Mouse (Mus musculus) adrenal gland, adult 8-10 months (tissue): ENCODE data around the gene Rps26. TPM values are rescaled to one million over a fixed set of nuclear protein-coding genes. Genes with fewer than 3 reads are reported as not detected.

Source experiments
- DNase-seq: peaks from one replicate; pipeline ENCODE4 v3.0.0; 2022
- microRNA-seq, 2 experiments: library from miRNA; unstranded; fragments of <30 nt; microRNA quantifications; one replicate each; pipeline ENCODE4 v1.2.0; 2022
- total RNA-seq, 4 experiments: library from RNA; stranded (reverse); gene quantifications; 2 replicates each; pipeline ENCODE4 v1.2.4; 2022

Gene Rps26
- total RNA-seq, 4 experiments from 2014 or later, result 401 to 777 (median 537) TPM

GRCm38 (mm10) chr10:128602470-128603128 lies 23.9 kb downstream of the Rps26 start:
- no peak for DNase-seq

- no peak for DNase-seq
Observed at GRCm38 (mm10) chr10:128601499-128601898, 25.0 kb downstream of the Rps26 start.

GRCm38 (mm10) chr10:128598476-128598875 lies 28.1 kb downstream of the Rps26 start:
- DNase-seq, result no peak

- DNase-seq, result no peak
Observed at GRCm38 (mm10) chr10:128592797-128593196, 33.8 kb downstream of the Rps26 start.

GRCm38 (mm10) chr10:128591436-128591835 lies 35.1 kb downstream of the Rps26 start:
- no peak for DNase-seq

GRCm38 (mm10) chr10:128590193-128590690 lies 36.3 kb downstream of the Rps26 start:
- no peak for DNase-seq

GRCm38 (mm10) chr10:128589464-128590192 lies 36.9 kb downstream of the Rps26 start, which contains the start of gene Erbb3:
Gene Erbb3 (minus strand): TSS chr10:128589652.
- DNase-seq, result peak; percentile 29

- no peak for DNase-seq
Observed at GRCm38 (mm10) chr10:128588775-128589463, 37.6 kb downstream of the Rps26 start.

GRCm38 (mm10) chr10:128588136-128588535 lies 38.4 kb downstream of the Rps26 start:
- no peak for DNase-seq

GRCm38 (mm10) chr10:128587697-128588096 lies 38.9 kb downstream of the Rps26 start:
- DNase-seq, result no peak

- no peak for DNase-seq
Observed at GRCm38 (mm10) chr10:128587120-128587519, 39.4 kb downstream of the Rps26 start.

GRCm38 (mm10) chr10:128586546-128586945 lies 40.0 kb downstream of the Rps26 start:
- DNase-seq, result no peak

GRCm38 (mm10) chr10:128584386-128584785 lies 42.2 kb downstream of the Rps26 start:
- no peak for DNase-seq

GRCm38 (mm10) chr10:128583644-128584043 lies 42.9 kb downstream of the Rps26 start:
- DNase-seq, result peak; percentile 75

GRCm38 (mm10) chr10:128579731-128580130 lies 46.8 kb downstream of the Rps26 start:
- no peak for DNase-seq

GRCm38 (mm10) chr10:128579298-128579697 lies 47.2 kb downstream of the Rps26 start:
- no peak for DNase-seq

- DNase-seq, result no peak
Observed at GRCm38 (mm10) chr10:128578330-128578729, 48.2 kb downstream of the Rps26 start.

GRCm38 (mm10) chr10:128575063-128575462 lies 51.5 kb downstream of the Rps26 start:
- DNase-seq, result no peak

Small RNA genes within 50 kb of the gene (microRNA-seq; reads per million reads assigned to microRNA genes)
- gene Mir6917, result 0 reads per million in 2 experiments

Other genes starting within 250 kb of the Rps26 start
- gene Ankrd52, start 249.6 kb downstream of the Rps26 start, total RNA-seq, result 10 to 100 TPM; 53.7 to 90.5 (median 68.1) TPM
- gene Slc39a5, start 225.5 kb downstream of the Rps26 start, total RNA-seq, result under 1 TPM in 2 of 4 experiments, not detected in 2; 0.24 to 0.40 TPM
- 10 to 100 TPM; 76.6 to 93.8 (median 86.8) TPM for gene Nabp2, start 215.3 kb downstream of the Rps26 start, total RNA-seq
- gene Rnf41, start 215.1 kb downstream of the Rps26 start, total RNA-seq, result 10 to 100 TPM; 39.1 to 55.4 (median 50.8) TPM
- gene Smarcc2, start 167.5 kb downstream of the Rps26 start, total RNA-seq, result 100 to 1,000 TPM; 103 to 155 (median 127) TPM
- 100 to 1,000 TPM; 760 to 841 (median 820) TPM for gene Myl6, start 132.6 kb downstream of the Rps26 start, total RNA-seq
- 10 to 100 TPM in 2 of 4 experiments, 1 to 10 TPM in 2; 4.8 to 11.6 (median 7.9) TPM for gene Myl6b, start 128.1 kb downstream of the Rps26 start, total RNA-seq
- 10 to 100 TPM; 22.8 to 44.9 (median 33.2) TPM for gene Esyt1, start 100.9 kb downstream of the Rps26 start, total RNA-seq
- gene Zc3h10, start 79.0 kb downstream of the Rps26 start, total RNA-seq, result 10 to 100 TPM; 12.9 to 15.0 (median 13.6) TPM
- 1,000 to 10,000 TPM; 2,263 to 2,673 (median 2,524) TPM for gene Rpl41, start 77.4 kb downstream of the Rps26 start, total RNA-seq
- 10 to 100 TPM; 67.4 to 77.6 (median 70.5) TPM for gene Pa2g4, start 60.8 kb downstream of the Rps26 start, total RNA-seq
- gene Erbb3, start 37.1 kb downstream of the Rps26 start, total RNA-seq, result 1 to 10 TPM; 2.5 to 5.8 (median 4.6) TPM
- gene Ikzf4, start 19.2 kb upstream of the Rps26 start, total RNA-seq, result 10 to 100 TPM in 1 of 4 experiments, 1 to 10 TPM in 3; 1.6 to 10.8 (median 3.7) TPM
- gene Suox, start 47.3 kb upstream of the Rps26 start, total RNA-seq, result 10 to 100 TPM; 28.7 to 35.1 (median 31.4) TPM
- 100 to 1,000 TPM; 126 to 149 (median 145) TPM for gene Rab5b, start 69.5 kb upstream of the Rps26 start, total RNA-seq
- 1 to 10 TPM; 1.1 to 1.7 (median 1.3) TPM for gene Pmel, start 77.4 kb upstream of the Rps26 start, total RNA-seq
- 10 to 100 TPM; 13.4 to 26.6 (median 19.3) TPM for gene Cdk2, start 78.3 kb upstream of the Rps26 start, total RNA-seq
- 10 to 100 TPM; 16.5 to 41.1 (median 28.6) TPM for gene Dgka, start 118.1 kb upstream of the Rps26 start, total RNA-seq
- gene Pym1, start 121.1 kb upstream of the Rps26 start, total RNA-seq, result 10 to 100 TPM; 24.1 to 31.9 (median 27.0) TPM
- 10 to 100 TPM; 41.4 to 69.7 (median 60.1) TPM for gene Mmp19, start 164.2 kb upstream of the Rps26 start, total RNA-seq
- 10 to 100 TPM; 77.2 to 82.1 (median 78.5) TPM for gene Dnajc14, start 177.3 kb upstream of the Rps26 start, total RNA-seq
- 10 to 100 TPM in 2 of 4 experiments, 1 to 10 TPM in 2; 7.8 to 17.3 (median 12.6) TPM for gene Tmem198b, start 177.6 kb upstream of the Rps26 start, total RNA-seq
- gene Sarnp, start 190.6 kb upstream of the Rps26 start, total RNA-seq, result 10 to 100 TPM; 43.4 to 56.2 (median 49.5) TPM
- gene Ormdl2, start 194.9 kb upstream of the Rps26 start, total RNA-seq, result 10 to 100 TPM; 39.5 to 51.9 (median 42.5) TPM